Mouse (Mus musculus) urinary bladder, postnatal 36 days (tissue): ENCODE measurements around the gene Wnk4.
"Not testable (repeated sequence)": the region's sequence is repeated elsewhere in the genome, so short reads cannot be mapped to it uniquely, and the experiment has no call there.

Experiments used
- DNase-seq, 2 experiments: peaks; one replicate each; pipeline ENCODE4 v3.0.0; 2022; ENCODE audit warnings: low spot score in 2 of 2, mixed read lengths in 1 of 2

Gene Wnk4

DNA sequence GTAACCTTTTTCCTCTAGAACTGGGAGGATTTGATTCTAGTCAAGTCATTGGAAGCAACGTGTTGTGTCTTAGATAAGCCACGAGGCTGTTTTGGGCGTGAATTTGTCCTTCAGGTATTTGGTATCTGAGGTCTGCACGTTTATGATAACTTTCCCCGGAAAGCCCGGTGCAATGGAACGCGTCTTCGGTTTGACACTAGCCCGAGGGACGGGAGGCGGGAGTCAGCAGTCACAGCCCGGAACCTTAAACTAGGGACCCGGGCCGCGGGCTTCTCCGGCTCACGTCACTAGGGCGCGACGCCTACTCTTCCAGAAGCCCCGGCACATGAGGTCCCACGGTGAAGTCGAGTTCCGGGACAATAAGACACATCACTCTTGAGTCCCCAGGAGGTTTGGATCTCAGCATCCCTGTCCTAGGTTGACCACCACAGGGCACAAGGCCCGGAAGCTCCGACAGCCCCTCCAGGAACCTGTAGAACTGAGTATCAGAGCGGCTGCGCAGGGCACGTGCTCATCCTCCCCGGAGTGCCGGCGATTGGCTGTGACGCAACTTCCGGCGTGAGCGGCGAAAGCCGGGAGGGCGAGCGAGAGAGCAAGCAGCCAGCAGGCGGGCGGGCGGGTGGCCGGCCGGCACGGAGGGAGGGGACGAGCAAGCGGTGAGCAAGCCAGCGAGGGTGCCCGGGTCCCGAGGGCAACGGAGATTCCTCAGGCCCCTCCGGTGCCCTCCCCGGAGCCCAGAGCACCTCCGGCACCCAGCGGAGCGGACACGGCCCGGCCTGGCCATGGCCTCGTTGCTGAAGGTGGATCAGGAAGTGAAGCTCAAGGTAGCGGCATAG lies 55.5 kb downstream of the Wnk4 start, which contains the start of gene Psme3:
Gene Psme3, plus strand, starts transcription at position 549 of the 836 bp plus-strand sequence.
- peak; percentile 90 for DNase-seq

GRCm38 (mm10) chr11:101316501-101316917 lies 56.1 kb downstream of the Wnk4 start:
- DNase-seq: no peak

GRCm38 (mm10) chr11:101323609-101324008 lies 63.2 kb downstream of the Wnk4 start:
- peak; percentile 57 to 75 for DNase-seq

- no peak for DNase-seq
Observed at GRCm38 (mm10) chr11:101324763-101325162, 64.4 kb downstream of the Wnk4 start, which contains the start of gene Aoc2. Gene Aoc2 (plus strand): TSS chr11:101325063.

DNA sequence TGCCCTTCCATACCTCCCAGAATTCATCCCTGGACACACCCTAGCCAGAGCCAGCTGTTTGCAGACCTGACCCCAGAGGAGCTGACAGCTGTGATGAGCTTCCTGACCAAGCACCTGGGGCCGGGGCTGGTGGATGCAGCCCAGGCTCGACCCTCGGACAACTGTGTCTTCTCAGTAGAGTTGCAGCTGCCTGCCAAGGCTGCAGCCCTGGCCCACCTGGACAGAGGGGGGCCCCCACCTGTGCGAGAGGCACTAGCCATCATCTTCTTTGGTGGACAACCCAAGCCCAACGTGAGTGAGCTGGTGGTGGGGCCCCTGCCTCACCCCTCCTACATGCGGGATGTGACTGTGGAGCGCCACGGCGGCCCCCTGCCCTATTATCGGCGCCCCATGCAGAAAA lies 64.8 kb downstream of the Wnk4 start:
- not testable (repeated sequence) for DNase-seq

DNA sequence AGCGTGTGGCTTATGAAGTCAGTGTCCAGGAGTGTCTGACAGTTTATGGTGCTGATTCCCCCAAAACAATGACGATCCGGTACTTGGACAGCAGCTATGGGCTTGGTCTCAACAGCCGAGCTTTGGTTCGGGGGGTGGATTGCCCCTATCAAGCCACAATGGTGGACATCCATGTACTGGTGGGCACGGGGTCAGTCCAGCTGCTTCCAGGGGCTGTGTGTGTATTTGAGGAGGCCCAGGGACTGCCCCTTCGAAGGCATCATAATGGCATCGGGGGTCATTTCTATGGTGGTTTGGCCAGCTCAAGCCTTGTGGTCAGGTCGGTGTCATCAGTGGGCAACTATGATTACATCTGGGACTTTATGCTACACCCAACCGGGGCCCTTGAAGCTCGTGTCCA lies 65.8 kb downstream of the Wnk4 start:
- DNase-seq: no peak
